Mouse (Mus musculus) kidney, embryonic 16.5 days (tissue): ENCODE data around the gene Sugct. TPM values are rescaled to one million over a fixed set of nuclear protein-coding genes. Genes with fewer than 3 reads are reported as not detected.

Experiments
- ATAC-seq: fragments of 200-750 bp; cut with Nextera tagmentation; 2 replicates; pipeline ENCODE4 v1.8.0; 2017; ENCODE audit warnings: moderate TSS enrichment; ENCODE audit not compliant: low FRiP score, low TSS enrichment
- H3K27ac ChIP-seq: fragments of 300-500 bp; sonication (generic); 2 replicates; pipeline ENCODE4 v1.5.1; 2014; ENCODE audit warnings: low read length
- H3K27me3 ChIP-seq: fragments of 300-500 bp; sonication (generic); 2 replicates; pipeline ENCODE4 v1.6.1; 2014; ENCODE audit warnings: low read length, control low read depth, mixed read lengths; ENCODE audit not compliant: insufficient read depth
- H3K36me3 ChIP-seq: fragments of 300-500 bp; sonication (generic); 2 replicates; pipeline ENCODE4 v1.6.1; 2014; ENCODE audit warnings: low read length, control low read depth, mixed read lengths; ENCODE audit not compliant: insufficient read depth
- H3K4me1 ChIP-seq: fragments of 300-500 bp; sonication (generic); 2 replicates; pipeline ENCODE4 v1.6.1; 2014; ENCODE audit warnings: low read length, control low read depth, mixed read lengths; ENCODE audit not compliant: insufficient read depth
- H3K4me2 ChIP-seq: fragments of 300-500 bp; sonication (generic); replicated peaks from 2 replicates; pipeline ENCODE4 v1.6.1; 2014; ENCODE audit warnings: low read depth, low read length
- H3K4me3 ChIP-seq: fragments of 300-500 bp; sonication (generic); 2 replicates; pipeline ENCODE4 v1.5.1; 2014; ENCODE audit warnings: mild to moderate bottlenecking, low read length
- H3K9ac ChIP-seq: fragments of 300-500 bp; sonication (generic); replicated peaks from 2 replicates; pipeline ENCODE4 v1.6.1; 2014; ENCODE audit warnings: low read length
- H3K9me3 ChIP-seq: fragments of 300-500 bp; sonication (generic); 2 replicates; pipeline ENCODE4 v1.6.1; 2016; ENCODE audit warnings: low read length, control low read depth
- WGBS: fragments of 180-500 bp; shearing (Covaris S2); extraction: QIAGEN DNeasy Blood & Tissue Kit; methylation state at CpG from one replicate; pipeline ENCODE4 v1.1.7; 2014; 5-methylcytosine and 5-hydroxymethylcytosine counted together
- polyA plus RNA-seq: library from polyadenylated mRNA; unstranded; fragments of >200 nt; fragmentation: Nextera tagmentation; extraction: Ambion mirVana; gene quantifications from 2 replicates; pipeline ENCODE4 v1.2.1, GENCODE M21; 2015

Sugct gene
- polyA plus RNA-seq, 1 experiment from 2014 or later, result 17.5 TPM

- WGBS, result 51% methylated on average over 4 of the region's 4 CpGs
- Histone ChIP-seq H3K9ac (no peak overlapping the region), H3K27ac (no peak overlapping the region), H3K4me2 (no peak overlapping the region), H3K4me1 (no peaks in the 10 kb centered on the region), H3K36me3 (no peaks in the 10 kb centered on the region), H3K9me3 (no peaks in the 10 kb centered on the region), H3K4me3 (no peak overlapping the region), H3K27me3 (no peaks in the 10 kb centered on the region)
- ATAC-seq, result peak; percentile 65; the same call in 1 of the 2 replicates
Observed at GRCm38 (mm10) chr13:16952045-16952444, 743.3 kb downstream of the Sugct start.

- no peak for ATAC-seq
- WGBS, result 89% methylated on average over 5 of the region's 5 CpGs
Observed at GRCm38 (mm10) chr13:16939466-16939811, 755.9 kb downstream of the Sugct start.

GRCm38 (mm10) chr13:16938552-16939465 is 756.5 kb downstream of the Sugct start:
- no peak overlapping the region for H3K9ac ChIP-seq
- H3K27ac ChIP-seq, result no peak overlapping the region
- H3K4me1 ChIP-seq, result no peaks in the 10 kb centered on the region
- H3K4me2 ChIP-seq, result no peak overlapping the region
- H3K27me3 ChIP-seq, result no peaks in the 10 kb centered on the region
- no peak for ATAC-seq
- no peaks in the 10 kb centered on the region for H3K36me3 ChIP-seq
- 89% methylated on average over 12 of the region's 12 CpGs for WGBS
- no peak overlapping the region for H3K4me3 ChIP-seq
- H3K9me3 ChIP-seq, result no peaks in the 10 kb centered on the region

More at GRCm38 (mm10) chr13:16939466-16939811, 755.9 kb downstream of the Sugct start:
- Histone ChIP-seq H3K36me3 (no peaks in the 10 kb centered on the region), H3K4me1 (no peaks in the 10 kb centered on the region), H3K4me2 (no peak overlapping the region), H3K27ac (no peak overlapping the region), H3K9me3 (no peaks in the 10 kb centered on the region), H3K9ac (no peak overlapping the region), H3K4me3 (no peak overlapping the region), H3K27me3 (no peaks in the 10 kb centered on the region)

- no peak overlapping the region for H3K4me3 ChIP-seq
- no peak overlapping the region for H3K9ac ChIP-seq
- H3K4me1 ChIP-seq, result no peaks in the 10 kb centered on the region
- H3K27me3 ChIP-seq, result no peaks in the 10 kb centered on the region
- no peak for ATAC-seq
- no peak overlapping the region for H3K4me2 ChIP-seq
- WGBS, result 76% methylated on average over 11 of the region's 11 CpGs
- no peak overlapping the region for H3K27ac ChIP-seq
- no peaks in the 10 kb centered on the region for H3K9me3 ChIP-seq
- H3K36me3 ChIP-seq, result no peaks in the 10 kb centered on the region
Observed at GRCm38 (mm10) chr13:16937422-16938202, 757.7 kb downstream of the Sugct start.

GRCm38 (mm10) chr13:16935029-16935428 is 760.3 kb downstream of the Sugct start:
- no peak for ATAC-seq
- Histone ChIP-seq H3K27ac (no peak overlapping the region), H3K9ac (no peak overlapping the region), H3K4me1 (no peaks in the 10 kb centered on the region), H3K9me3 (no peaks in the 10 kb centered on the region), H3K36me3 (no peaks in the 10 kb centered on the region), H3K4me2 (no peak overlapping the region), H3K4me3 (no peak overlapping the region), H3K27me3 (no peaks in the 10 kb centered on the region)
- WGBS, result 85% methylated on average over 1 of the region's 1 CpGs

- Histone ChIP-seq H3K27me3 (no peaks in the 10 kb centered on the region), H3K27ac (no peak overlapping the region), H3K4me2 (no peak overlapping the region), H3K9ac (no peak overlapping the region), H3K4me3 (no peak overlapping the region), H3K4me1 (no peaks in the 10 kb centered on the region), H3K36me3 (no peaks in the 10 kb centered on the region), H3K9me3 (no peaks in the 10 kb centered on the region)
- WGBS, result 82% methylated on average over 4 of the region's 4 CpGs
- ATAC-seq, result no peak
Observed at GRCm38 (mm10) chr13:16933600-16933999, 761.8 kb downstream of the Sugct start.

- 48% methylated on average over 4 of the region's 4 CpGs for WGBS
- Histone ChIP-seq H3K9ac (no peak overlapping the region), H3K36me3 (no peaks in the 10 kb centered on the region), H3K4me2 (no peak overlapping the region), H3K9me3 (no peaks in the 10 kb centered on the region), H3K27ac (no peak overlapping the region), H3K4me1 (no peaks in the 10 kb centered on the region), H3K4me3 (no peak overlapping the region), H3K27me3 (no peaks in the 10 kb centered on the region)
- ATAC-seq, result no peak
Observed at GRCm38 (mm10) chr13:16921305-16921704, 774.0 kb downstream of the Sugct start.

GRCm38 (mm10) chr13:16915697-16916096 is 779.7 kb downstream of the Sugct start:
- ATAC-seq, result no peak
- Histone ChIP-seq H3K36me3 (no peaks in the 10 kb centered on the region), H3K9me3 (no peaks in the 10 kb centered on the region), H3K27me3 (no peaks in the 10 kb centered on the region), H3K9ac (no peak overlapping the region), H3K27ac (no peak overlapping the region), H3K4me1 (no peaks in the 10 kb centered on the region), H3K4me3 (no peak overlapping the region), H3K4me2 (no peak overlapping the region)

- Histone ChIP-seq H3K9ac (no peak overlapping the region), H3K4me1 (no peaks in the 10 kb centered on the region)
Observed at GRCm38 (mm10) chr13:16912214-16912613, 783.1 kb downstream of the Sugct start.

GRCm38 (mm10) chr13:16906974-16907373 is 788.4 kb downstream of the Sugct start:
- Histone ChIP-seq H3K9ac (no peak overlapping the region), H3K27ac (no peak overlapping the region), H3K4me2 (no peak overlapping the region), H3K4me3 (no peak overlapping the region), H3K4me1 (no peaks in the 10 kb centered on the region), H3K27me3 (no peaks in the 10 kb centered on the region), H3K36me3 (no peaks in the 10 kb centered on the region), H3K9me3 (no peaks in the 10 kb centered on the region)
- 94% methylated on average over 1 of the region's 1 CpGs for WGBS
- ATAC-seq, result no peak

More at GRCm38 (mm10) chr13:16912214-16912613, 783.1 kb downstream of the Sugct start:
- Histone ChIP-seq H3K9me3 (no peaks in the 10 kb centered on the region), H3K27ac (no peak overlapping the region), H3K36me3 (no peaks in the 10 kb centered on the region), H3K4me2 (no peak overlapping the region), H3K27me3 (no peaks in the 10 kb centered on the region), H3K4me3 (no peak overlapping the region)
- no peak for ATAC-seq
